Mouse (Mus musculus) embryonic facial prominence, embryonic 15.5 days (tissue): Measurements from ENCODE around the gene Rnf182. TPM values are rescaled to one million over a fixed set of nuclear protein-coding genes. Genes with fewer than 3 reads are reported as not detected.

Experiments
- ATAC-seq: fragments of 200-750 bp; cut with Nextera tagmentation; 2 replicates; pipeline ENCODE4 v1.8.0; 2017; ENCODE audit warnings: low read depth, moderate TSS enrichment; ENCODE audit not compliant: insufficient number of reproducible peaks, low FRiP score, low TSS enrichment
- H3K27ac ChIP-seq: fragments of 300-500 bp; sonication (generic); replicated peaks from 2 replicates; pipeline ENCODE4 v1.5.1; 2015; ENCODE audit warnings: mild to moderate bottlenecking, inconsistent platforms
- H3K27me3 ChIP-seq: fragments of 300-500 bp; sonication (generic); 2 replicates; pipeline ENCODE4 v1.6.1; 2015; ENCODE audit warnings: inconsistent platforms
- H3K36me3 ChIP-seq: fragments of 300-500 bp; sonication (generic); 2 replicates; pipeline ENCODE4 v1.6.1; 2015; ENCODE audit warnings: mild to moderate bottlenecking, inconsistent platforms
- H3K4me1 ChIP-seq: fragments of 300-500 bp; sonication (generic); 2 replicates; pipeline ENCODE4 v1.6.1; 2015; ENCODE audit warnings: inconsistent platforms
- H3K4me2 ChIP-seq: fragments of 300-500 bp; sonication (generic); replicated peaks from 2 replicates; pipeline ENCODE4 v1.6.1; 2015; ENCODE audit warnings: mild to moderate bottlenecking, inconsistent platforms
- H3K4me3 ChIP-seq: fragments of 300-500 bp; sonication (generic); replicated peaks from 2 replicates; pipeline ENCODE4 v1.5.1; 2015; ENCODE audit warnings: mild to moderate bottlenecking, inconsistent platforms
- H3K9ac ChIP-seq: fragments of 300-500 bp; sonication (generic); 2 replicates; pipeline ENCODE4 v1.6.1; 2015; ENCODE audit warnings: inconsistent platforms
- H3K9me3 ChIP-seq: fragments of 300-500 bp; sonication (generic); replicated peaks from 2 replicates; pipeline ENCODE4 v1.6.1; 2016; ENCODE audit warnings: inconsistent platforms
- WGBS: fragments of 180-500 bp; shearing (Covaris S2); methylation state at CpG from one replicate; pipeline ENCODE4 v1.1.7; 2015; 5-methylcytosine and 5-hydroxymethylcytosine counted together
- polyA plus RNA-seq: library from polyadenylated mRNA; unstranded; fragments of >200 nt; fragmentation: Nextera tagmentation; extraction: Ambion mirVana; gene quantifications from 2 replicates; pipeline ENCODE4 v1.2.1, GENCODE M21; 2015

Gene Rnf182
- polyA plus RNA-seq, 1 experiment from 2014 or later = 11.1 TPM

DNA sequence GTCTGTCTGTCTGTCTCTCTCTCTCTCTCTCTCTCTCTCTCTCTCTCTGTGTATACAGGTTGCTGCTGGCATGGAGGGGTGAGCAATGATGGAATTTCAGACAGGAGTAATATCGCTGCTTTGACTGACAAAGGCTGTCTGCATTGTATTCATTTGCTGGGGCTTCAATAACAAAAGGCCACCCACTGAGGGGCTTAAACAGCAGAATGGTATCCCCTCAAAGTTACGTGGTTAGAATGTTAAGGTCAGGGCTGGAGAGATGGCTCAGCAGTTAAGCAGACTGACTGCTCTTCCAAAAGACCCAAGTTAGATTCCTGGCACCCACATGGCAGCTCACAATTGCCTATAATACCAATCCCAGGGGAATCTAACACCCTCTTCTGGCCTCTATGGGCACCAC is 30.2 kb upstream of the Rnf182 start:
- Histone ChIP-seq H3K4me1 (peaks cover 20% of the 10 kb centered on the region; the same call in 1 of the 2 replicates), H3K27ac (no peak overlapping the region), H3K4me2 (no peak overlapping the region), H3K9me3 (no peaks in the 10 kb centered on the region), H3K9ac (no peak overlapping the region), H3K27me3 (no peaks in the 10 kb centered on the region), H3K36me3 (no peaks in the 10 kb centered on the region), H3K4me3 (no peak overlapping the region)
- 75% methylated on average over 2 of the region's 2 CpGs for WGBS
- ATAC-seq = no peak

DNA sequence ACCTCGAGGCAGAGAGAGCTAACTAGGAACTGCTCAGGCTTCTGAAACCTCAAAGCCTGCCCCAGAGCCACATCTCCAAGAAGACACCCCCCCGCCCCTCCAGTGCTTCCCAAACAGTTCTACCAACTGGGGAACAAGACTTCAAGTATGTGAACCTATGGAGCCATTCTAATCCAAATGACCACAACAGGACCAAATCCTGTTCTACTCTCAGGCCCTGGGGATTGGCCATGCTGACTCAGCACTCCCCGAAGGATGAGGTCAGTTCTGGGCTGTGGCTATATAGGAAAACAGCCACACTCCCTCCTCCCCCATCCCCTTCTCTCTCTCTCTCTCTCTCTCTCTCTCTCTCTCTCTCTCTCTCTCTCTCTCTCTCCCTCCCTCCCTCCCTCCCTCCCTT is 28.5 kb upstream of the Rnf182 start:
- no peaks in the 10 kb centered on the region for H3K36me3 ChIP-seq
- WGBS = 86% methylated on average over 3 of the region's 3 CpGs
- peaks cover 20% of the 10 kb centered on the region; the same call in 1 of the 2 replicates for H3K4me1 ChIP-seq
- no peak overlapping the region for H3K27ac ChIP-seq
- no peak overlapping the region for H3K4me2 ChIP-seq
- no peak overlapping the region for H3K4me3 ChIP-seq
- H3K9me3 ChIP-seq = no peaks in the 10 kb centered on the region
- H3K27me3 ChIP-seq = 0 out of 2 replicates have a peak, but pooled peaks cover 3% of the 10 kb centered on the region
- no peak for ATAC-seq
- no peak overlapping the region for H3K9ac ChIP-seq

DNA sequence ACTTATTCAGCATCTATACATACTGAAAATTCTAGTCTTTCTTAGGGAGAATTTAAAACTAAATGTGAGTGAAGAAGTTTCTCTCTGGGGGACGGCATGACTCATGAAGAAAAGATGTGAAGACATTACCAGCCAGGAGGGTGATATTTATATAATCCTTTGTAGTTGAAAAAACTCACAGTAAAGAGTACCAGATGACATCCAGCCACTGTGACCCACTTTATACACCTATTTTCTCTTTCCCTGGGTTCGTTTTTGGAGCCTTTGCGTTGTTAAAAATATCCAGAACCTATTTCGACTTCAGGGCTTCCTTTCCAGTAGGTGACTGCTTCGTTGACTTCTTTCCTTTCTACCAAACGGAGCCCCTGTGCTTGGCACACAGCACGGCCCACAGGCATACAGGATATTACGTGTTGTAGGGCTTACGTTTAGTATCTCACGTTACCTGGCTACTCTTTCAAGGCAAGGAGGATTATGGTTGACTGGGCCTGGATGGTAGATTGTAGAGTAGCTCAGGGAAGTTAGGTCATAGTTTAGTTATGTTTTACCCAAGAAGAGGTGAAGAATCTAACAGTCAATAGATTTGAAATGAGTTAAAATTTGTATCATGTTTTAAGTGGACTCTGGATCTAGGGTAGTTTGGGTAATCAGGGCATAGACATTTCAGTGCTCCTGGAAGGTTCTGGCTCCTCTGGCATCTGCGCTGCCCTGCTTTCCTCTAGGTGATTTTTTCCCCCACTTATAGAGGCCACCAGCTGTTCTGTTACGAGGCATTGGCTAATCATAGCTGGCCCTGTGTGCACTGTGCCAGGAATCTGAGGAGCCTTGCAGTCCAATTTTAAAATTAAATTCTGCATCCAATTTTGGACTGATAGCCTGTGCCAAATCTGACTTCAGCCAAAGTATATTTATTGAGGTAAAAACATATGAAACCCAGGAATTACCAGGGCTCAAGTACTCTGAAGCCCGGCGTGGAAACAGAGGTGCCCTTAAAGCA is 27.4 kb upstream of the Rnf182 start:
- no peak overlapping the region for H3K4me2 ChIP-seq
- no peaks in the 10 kb centered on the region for H3K9me3 ChIP-seq
- peak overlapping the region; percentile 82 for H3K27ac ChIP-seq
- ATAC-seq = peak; percentile 83; the same call in 1 of the 2 replicates
- no peak overlapping the region for H3K9ac ChIP-seq
- H3K4me3 ChIP-seq = no peak overlapping the region
- no peaks in the 10 kb centered on the region for H3K36me3 ChIP-seq
- H3K27me3 ChIP-seq = 0 out of 2 replicates have a peak, but pooled peaks cover 5% of the 10 kb centered on the region
- peaks cover 15% of the 10 kb centered on the region; the same call in 1 of the 2 replicates for H3K4me1 ChIP-seq
- 41% methylated on average over 14 of the region's 14 CpGs for WGBS

DNA sequence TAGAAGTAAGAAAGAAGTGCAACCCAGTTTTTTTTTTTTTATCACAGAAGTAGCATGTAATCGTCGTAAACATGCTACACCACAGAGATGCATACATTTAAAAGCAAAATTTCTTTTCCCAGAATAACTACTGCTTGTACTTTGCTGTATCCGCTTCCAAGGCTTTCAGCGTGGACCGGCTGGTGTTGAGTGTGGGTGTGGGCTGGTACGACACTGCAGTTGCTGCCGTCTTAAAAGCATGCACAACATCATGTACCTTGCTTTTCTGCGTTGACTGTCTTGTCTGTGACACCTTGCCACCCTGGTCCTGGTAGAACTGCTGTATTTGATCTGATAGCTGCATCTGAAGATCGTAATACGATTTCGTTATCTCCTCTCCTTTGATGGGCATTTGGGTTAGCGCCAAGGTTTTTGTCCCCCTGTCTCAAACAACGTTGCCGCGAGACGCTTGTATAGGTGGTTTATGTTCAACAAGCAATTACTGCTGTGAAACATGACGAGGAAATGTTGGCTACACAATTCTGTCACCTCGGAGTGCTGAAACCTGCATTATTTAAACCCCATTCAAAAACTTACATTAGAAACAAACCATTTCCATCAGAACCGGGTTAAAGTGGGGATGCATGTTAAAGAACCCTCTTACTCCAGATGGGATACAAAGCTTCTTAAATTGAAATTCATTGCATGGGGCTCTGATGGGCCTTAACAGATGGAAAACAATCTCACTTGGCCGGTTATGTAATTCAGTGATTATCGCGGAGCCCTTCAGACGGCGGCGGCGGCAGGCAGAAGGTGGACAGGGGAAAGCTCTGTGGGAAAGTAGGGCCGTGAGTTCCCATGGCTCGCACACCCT is 23.5 kb upstream of the Rnf182 start:
- no peak overlapping the region for H3K4me3 ChIP-seq
- H3K4me1 ChIP-seq = peaks cover 11% of the 10 kb centered on the region; the same call in 1 of the 2 replicates
- no peak overlapping the region for H3K9ac ChIP-seq
- no peak overlapping the region for H3K27ac ChIP-seq
- no peaks in the 10 kb centered on the region for H3K9me3 ChIP-seq
- WGBS = 67% methylated on average over 28 of the region's 28 CpGs
- H3K4me2 ChIP-seq = no peak overlapping the region
- H3K27me3 ChIP-seq = 0 out of 2 replicates have a peak, but pooled peaks cover 5% of the 10 kb centered on the region
- no peaks in the 10 kb centered on the region for H3K36me3 ChIP-seq
- no peak for ATAC-seq

DNA sequence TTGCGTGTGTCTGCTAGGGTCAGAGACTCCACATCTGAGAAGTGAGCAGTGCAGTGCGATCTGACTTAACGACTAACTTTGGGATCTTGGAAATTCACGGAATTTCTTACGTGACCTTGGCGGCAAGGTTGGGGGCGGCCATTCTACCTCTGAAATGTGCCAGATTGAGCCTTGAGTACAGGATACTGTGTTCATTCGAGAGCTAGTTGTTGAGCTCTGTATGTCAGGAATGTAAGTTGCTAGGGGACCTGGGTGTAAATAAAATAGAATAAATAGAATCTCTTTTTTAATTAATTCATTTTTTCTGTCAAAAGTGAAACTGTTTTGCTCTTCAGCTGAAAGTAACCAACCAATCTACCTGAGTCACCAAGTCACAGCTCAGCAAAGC is 22.8 kb upstream of the Rnf182 start:
- H3K4me2 ChIP-seq = no peak overlapping the region

DNA sequence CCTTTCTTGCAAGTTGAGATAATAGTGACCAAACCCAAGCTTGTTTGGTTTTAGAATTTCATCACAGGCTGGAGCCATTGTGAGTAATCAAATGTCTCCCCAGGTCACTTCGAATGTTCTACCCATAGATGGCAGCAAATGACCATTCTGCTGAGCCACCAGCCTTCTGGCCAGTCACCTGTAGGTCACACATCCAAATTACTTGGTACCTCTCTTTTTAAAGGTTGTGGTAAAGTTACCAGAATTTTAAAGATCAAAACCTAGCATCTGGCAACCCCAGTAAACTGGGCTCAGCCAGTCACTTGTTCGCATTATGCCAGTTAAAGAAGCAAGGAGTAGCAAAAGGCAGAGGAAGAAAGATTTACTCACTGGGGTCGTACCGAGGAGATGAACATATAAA is 19.6 kb upstream of the Rnf182 start:
- no peaks in the 10 kb centered on the region for H3K4me1 ChIP-seq
- WGBS = 58% methylated on average over 4 of the region's 4 CpGs
- H3K9me3 ChIP-seq = no peaks in the 10 kb centered on the region
- ATAC-seq = no peak
- no peak overlapping the region for H3K27ac ChIP-seq
- no peaks in the 10 kb centered on the region for H3K36me3 ChIP-seq
- H3K4me3 ChIP-seq = no peak overlapping the region
- H3K4me2 ChIP-seq = no peak overlapping the region
- 0 out of 2 replicates have a peak, but pooled peaks cover 5% of the 10 kb centered on the region for H3K27me3 ChIP-seq
- no peak overlapping the region for H3K9ac ChIP-seq

More for the DNA sequence above, 22.8 kb upstream of the Rnf182 start:
- no peaks in the 10 kb centered on the region for H3K9me3 ChIP-seq
- no peak overlapping the region for H3K9ac ChIP-seq
- no peak for ATAC-seq
- no peak overlapping the region for H3K27ac ChIP-seq
- H3K4me3 ChIP-seq = no peak overlapping the region
- no peaks in the 10 kb centered on the region for H3K36me3 ChIP-seq
- H3K27me3 ChIP-seq = 0 out of 2 replicates have a peak, but pooled peaks cover 5% of the 10 kb centered on the region
- WGBS = 60% methylated on average over 8 of the region's 8 CpGs
- H3K4me1 ChIP-seq = peaks cover 11% of the 10 kb centered on the region; the same call in 1 of the 2 replicates

DNA sequence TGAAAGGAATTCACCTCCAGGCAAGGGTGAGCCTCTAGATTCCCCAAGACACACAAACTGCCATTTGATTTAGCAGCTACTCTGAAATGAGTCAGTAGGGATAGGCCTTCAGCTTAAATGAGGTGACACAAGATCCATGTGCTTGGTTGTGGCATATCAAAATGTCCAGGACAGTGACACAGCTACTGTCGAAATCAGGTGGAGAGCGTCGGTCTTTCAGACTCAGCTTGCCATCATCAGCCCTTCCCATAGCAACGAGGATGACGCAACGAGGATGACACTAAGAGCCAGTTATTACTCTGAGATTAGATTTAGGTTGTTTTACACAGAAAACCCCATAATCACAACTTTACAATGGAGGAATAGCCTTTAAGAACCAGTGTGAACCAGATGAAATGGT is 14.5 kb upstream of the Rnf182 start:
- 88% methylated on average over 6 of the region's 6 CpGs for WGBS
- H3K27me3 ChIP-seq = no peaks in the 10 kb centered on the region
- H3K27ac ChIP-seq = no peak overlapping the region
- H3K9me3 ChIP-seq = no peaks in the 10 kb centered on the region
- no peak for ATAC-seq
- no peaks in the 10 kb centered on the region for H3K4me1 ChIP-seq
- H3K4me3 ChIP-seq = no peak overlapping the region
- no peak overlapping the region for H3K9ac ChIP-seq
- H3K36me3 ChIP-seq = no peaks in the 10 kb centered on the region
- H3K4me2 ChIP-seq = no peak overlapping the region

DNA sequence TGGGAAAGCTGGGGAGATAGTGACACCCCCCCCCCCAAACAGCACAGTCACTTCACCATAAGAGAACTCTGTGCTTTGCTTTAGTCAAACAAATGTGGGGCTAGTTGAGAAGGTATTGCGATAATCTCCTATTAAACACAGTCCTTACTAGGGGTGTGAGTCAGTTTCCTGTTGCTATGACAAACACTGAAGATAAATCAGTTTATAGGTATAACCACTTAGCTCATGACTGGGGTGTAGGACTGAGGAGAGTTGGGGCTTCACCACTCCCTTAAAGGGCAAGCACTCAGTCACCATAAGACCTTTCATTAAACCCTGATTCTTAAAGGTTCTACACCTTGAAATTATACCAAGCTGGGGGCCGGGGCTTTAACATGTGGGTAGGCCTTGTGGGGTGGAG is 13.1 kb upstream of the Rnf182 start:
- H3K27me3 ChIP-seq = no peaks in the 10 kb centered on the region
- H3K4me2 ChIP-seq = no peak overlapping the region
- H3K4me3 ChIP-seq = no peak overlapping the region
- no peaks in the 10 kb centered on the region for H3K4me1 ChIP-seq
- H3K36me3 ChIP-seq = no peaks in the 10 kb centered on the region
- WGBS = 91% methylated on average over 2 of the region's 2 CpGs
- no peaks in the 10 kb centered on the region for H3K9me3 ChIP-seq
- no peak overlapping the region for H3K9ac ChIP-seq
- no peak overlapping the region for H3K27ac ChIP-seq
- ATAC-seq = no peak

DNA sequence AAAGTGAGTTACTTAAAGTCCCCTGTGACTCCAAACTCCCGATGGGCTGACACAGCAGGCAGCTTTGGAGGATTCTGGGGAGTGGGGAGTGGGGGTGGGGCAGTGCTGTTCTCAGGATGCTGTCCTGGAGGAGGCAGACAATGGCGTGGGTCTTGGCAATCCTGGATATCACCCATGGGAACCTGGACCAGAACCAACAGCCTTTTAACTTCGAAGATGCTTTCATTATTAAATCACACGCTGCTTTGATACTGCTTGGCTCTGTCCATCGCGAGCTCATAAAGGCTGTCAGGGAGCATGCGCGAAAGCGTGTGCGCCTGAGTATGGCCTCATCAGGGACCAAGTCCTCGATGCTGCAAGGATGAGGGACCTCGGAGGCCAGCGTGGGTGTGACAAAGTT is 12.5 kb upstream of the Rnf182 start:
- no peak overlapping the region for H3K27ac ChIP-seq
- no peaks in the 10 kb centered on the region for H3K9me3 ChIP-seq
- no peak overlapping the region for H3K4me3 ChIP-seq
- H3K36me3 ChIP-seq = no peaks in the 10 kb centered on the region
- 0 out of 2 replicates have a peak, but pooled peaks have one; percentile 51 for ATAC-seq
- H3K4me2 ChIP-seq = no peak overlapping the region
- 64% methylated on average over 13 of the region's 13 CpGs for WGBS
- H3K4me1 ChIP-seq = no peaks in the 10 kb centered on the region
- no peaks in the 10 kb centered on the region for H3K27me3 ChIP-seq
- no peak overlapping the region for H3K9ac ChIP-seq

DNA sequence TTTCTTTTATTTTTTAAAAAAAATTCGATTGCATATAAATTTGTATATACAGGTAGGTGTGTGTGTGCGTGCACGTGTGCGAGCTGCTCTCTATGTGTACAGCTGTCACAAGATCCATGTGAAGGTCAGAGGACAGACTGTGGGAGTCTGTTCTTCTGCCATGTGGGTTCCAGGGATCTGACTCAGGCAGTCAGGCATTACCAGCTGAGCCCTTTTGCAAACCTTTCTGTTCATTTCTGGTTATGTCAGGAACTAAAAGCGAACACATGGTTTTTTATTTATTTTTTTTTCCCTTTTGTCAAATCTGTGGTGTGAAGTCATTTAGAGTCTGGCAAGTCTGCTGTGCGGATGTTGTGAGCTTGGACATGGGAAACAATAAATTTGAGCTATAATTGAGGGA is 6.7 kb upstream of the Rnf182 start:
- Histone ChIP-seq H3K4me1 (no peaks in the 10 kb centered on the region), H3K27me3 (no peaks in the 10 kb centered on the region), H3K4me2 (no peak overlapping the region), H3K9ac (no peak overlapping the region), H3K9me3 (no peaks in the 10 kb centered on the region), H3K27ac (no peak overlapping the region), H3K4me3 (no peak overlapping the region), H3K36me3 (no peaks in the 10 kb centered on the region)
- WGBS = 69% methylated on average over 6 of the region's 6 CpGs
- ATAC-seq = no peak

DNA sequence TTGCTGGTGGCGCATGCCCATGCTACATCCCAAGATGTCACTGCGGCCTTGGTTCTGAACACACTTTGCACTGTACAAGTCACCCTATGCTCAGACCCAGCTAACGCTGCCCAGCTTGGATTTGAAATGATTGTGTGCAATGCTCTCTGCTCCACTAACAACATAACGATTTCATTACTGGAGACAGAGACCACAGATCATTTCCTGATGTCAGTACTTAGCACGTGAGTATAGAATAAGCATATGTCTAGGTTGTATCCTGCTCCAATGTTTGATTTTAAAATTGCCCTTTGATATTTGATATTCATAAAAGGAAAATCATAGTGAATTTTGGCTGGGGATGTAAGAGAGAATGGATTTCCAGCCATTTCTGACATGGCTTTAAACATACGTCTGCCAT is 3.5 kb upstream of the Rnf182 start:
- no peaks in the 10 kb centered on the region for H3K36me3 ChIP-seq
- H3K4me1 ChIP-seq = peaks cover 14% of the 10 kb centered on the region; the same call in 1 of the 2 replicates
- H3K4me2 ChIP-seq = no peak overlapping the region
- no peak overlapping the region for H3K27ac ChIP-seq
- ATAC-seq = no peak
- H3K9me3 ChIP-seq = no peaks in the 10 kb centered on the region
- no peak overlapping the region for H3K4me3 ChIP-seq
- no peak overlapping the region for H3K9ac ChIP-seq
- WGBS = 41% methylated on average over 6 of the region's 6 CpGs
- no peaks in the 10 kb centered on the region for H3K27me3 ChIP-seq
